Mouse (Mus musculus) gastrocnemius, postnatal 14 days (tissue): Measurements from ENCODE around the gene Tbxa2r. TPM values are rescaled to one million over a fixed set of nuclear protein-coding genes. Genes with fewer than 3 reads are reported as not detected.

ENCODE experiments used
- DNase-seq: peaks from one replicate; pipeline ENCODE4 v3.0.0; 2021; ENCODE audit warnings: mixed read lengths
- intact Hi-C: fragments of 180-260 bp; cut with DNase I; formaldehyde crosslinking; loops from one replicate; pipeline ENCODE4 v1.15.1; 2025; ENCODE audit warnings: low total_unique reads
- total RNA-seq, 2 experiments: library from RNA; stranded (reverse); gene quantifications; 2 replicates each; pipeline ENCODE4 v1.2.3; 2021

The Tbxa2r gene
- total RNA-seq, 2 experiments from 2014 or later: 1.5 to 2.2 TPM

DNA sequence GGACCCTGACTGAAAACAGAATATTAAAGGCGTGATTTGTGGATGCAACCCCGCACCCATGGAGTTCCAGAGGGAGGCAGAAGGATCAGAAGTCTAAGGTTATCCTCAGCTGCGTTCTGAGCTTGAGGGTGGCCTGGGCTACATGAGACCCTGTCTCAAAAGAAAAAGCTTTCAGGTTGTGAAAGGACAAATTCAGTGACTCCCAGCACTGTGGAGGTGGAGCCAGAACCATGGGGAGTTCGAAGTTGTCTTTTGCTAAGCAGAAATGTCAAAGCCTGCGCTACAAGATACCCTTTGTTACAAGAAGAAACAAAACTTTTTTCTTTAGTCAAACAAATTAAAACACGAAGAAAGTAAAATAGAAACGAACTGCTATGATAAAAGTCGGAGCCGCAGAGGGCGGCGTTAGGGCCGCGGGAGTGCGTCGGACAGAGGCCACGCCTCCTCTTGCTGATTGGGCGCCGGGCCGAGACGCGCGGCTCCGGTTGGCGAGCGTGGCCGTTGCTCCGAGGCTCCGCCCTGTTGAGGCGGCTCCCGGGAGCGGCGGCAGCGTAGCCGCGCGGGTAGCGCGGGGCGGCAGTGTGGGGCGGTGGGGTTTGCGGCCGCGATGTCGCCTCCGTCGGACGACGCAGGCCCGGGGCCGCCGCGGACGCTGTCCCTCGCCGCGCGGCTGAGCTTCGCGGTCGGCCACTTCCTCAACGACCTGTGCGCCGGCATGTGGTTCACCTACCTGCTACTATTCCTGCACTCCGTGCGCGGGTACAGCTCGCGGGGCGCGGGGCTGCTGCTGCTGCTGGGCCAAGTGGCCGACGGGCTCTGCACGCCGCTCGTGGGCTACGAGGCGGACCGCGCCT is 28.7 kb downstream of the Tbxa2r start, which contains the start of gene Mfsd12:
TSS of gene Mfsd12 (plus strand) at position 501 of the 854 bp plus-strand sequence.
- intact Hi-C loops: no loop called here
- peak; percentile 94 for DNase-seq

DNA sequence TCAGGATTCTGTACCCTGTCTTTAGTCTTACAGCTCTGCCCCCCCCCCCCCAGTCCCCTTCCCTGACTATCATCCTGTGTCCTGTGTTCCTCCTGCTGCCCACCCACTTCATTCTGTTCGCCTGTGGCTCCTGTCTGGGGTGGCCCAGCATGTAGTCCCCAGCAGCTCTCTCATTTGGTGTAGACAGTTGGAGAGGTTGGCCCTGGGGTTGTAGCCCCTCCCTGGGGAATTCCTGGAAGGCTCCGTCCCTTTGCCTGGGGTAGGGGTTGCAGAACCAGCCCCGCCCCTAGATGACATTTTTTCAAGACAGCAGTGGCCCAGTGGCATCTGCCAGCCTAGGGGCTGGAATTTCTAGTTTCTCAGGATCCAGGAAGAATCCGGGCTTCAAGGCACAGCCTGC is 29.7 kb downstream of the Tbxa2r start:
- intact Hi-C loops: no loop called here
- DNase-seq: no peak

DNA sequence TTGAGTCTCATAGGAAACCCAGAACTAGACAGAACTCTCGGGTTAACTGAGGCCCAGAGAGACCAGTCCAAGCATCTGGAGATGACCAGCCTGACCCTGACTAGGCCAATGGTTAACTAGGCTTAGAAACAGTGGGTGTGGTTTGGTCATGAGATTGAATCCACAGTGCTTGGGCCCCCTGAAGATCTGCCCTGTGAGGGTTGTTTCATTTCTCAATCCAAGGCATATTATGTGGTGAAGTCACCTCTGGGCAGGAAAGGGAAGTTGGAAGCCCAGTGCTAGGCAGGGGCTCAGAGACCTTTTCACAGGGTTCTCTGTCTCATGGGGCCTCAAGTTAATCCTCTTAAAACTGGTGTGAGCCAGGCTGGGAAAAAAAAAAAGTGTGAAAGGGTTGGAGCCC is 30.3 kb downstream of the Tbxa2r start:
- no peak for DNase-seq
- intact Hi-C loops: no loop called here

DNA sequence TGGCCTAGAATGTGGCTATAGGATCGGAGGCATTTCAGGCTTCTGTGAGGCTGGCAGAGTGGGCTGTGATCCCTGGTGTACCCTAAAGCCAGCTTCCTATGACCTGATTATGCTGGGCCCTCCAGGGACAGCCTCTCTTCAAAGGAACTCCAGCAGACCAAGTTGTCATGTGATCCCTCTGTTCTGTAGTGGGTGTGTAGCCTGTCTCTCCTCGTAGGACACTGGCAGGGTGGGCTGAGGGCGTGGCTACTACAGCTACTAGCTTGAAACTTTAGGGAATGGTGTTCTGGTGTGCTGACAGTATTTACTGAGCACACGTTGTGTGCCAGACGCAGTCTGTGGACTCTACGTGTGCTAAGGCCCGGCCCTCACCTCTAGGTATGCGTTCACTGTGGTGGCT is 32.2 kb downstream of the Tbxa2r start:
- intact Hi-C loops: no loop called here
- no peak for DNase-seq

DNA sequence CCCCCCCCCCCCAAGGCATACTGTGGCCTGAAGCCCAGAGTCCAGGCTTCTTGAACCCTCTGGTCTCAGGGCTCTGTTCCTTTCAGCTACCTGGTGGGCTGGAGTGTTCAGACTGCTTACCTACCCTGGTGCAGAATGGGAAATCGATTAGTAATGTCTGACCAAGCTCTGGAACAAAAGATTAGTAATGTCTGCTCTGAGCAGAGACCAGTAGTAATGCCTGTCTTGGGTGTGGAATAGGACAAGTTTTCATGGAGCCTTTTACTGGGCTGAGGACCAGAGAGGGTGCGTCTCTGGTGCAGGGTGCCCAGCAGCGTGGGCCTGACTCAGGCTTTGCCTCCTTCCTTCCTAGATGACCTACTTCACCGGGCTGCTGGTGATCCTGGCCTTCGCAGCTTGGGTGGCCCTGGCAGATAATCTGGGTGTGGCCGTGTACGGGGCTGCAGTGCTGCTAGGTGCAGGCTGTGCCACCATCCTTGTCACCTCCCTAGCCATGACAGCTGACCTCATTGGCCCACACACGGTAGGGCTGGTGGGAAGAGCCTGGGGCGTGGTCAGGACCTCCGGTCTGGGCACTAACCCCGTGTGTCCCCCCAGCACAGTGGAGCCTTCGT is 33.9 kb downstream of the Tbxa2r start:
- DNase-seq: no peak
- intact Hi-C loops: no loop called here

DNA sequence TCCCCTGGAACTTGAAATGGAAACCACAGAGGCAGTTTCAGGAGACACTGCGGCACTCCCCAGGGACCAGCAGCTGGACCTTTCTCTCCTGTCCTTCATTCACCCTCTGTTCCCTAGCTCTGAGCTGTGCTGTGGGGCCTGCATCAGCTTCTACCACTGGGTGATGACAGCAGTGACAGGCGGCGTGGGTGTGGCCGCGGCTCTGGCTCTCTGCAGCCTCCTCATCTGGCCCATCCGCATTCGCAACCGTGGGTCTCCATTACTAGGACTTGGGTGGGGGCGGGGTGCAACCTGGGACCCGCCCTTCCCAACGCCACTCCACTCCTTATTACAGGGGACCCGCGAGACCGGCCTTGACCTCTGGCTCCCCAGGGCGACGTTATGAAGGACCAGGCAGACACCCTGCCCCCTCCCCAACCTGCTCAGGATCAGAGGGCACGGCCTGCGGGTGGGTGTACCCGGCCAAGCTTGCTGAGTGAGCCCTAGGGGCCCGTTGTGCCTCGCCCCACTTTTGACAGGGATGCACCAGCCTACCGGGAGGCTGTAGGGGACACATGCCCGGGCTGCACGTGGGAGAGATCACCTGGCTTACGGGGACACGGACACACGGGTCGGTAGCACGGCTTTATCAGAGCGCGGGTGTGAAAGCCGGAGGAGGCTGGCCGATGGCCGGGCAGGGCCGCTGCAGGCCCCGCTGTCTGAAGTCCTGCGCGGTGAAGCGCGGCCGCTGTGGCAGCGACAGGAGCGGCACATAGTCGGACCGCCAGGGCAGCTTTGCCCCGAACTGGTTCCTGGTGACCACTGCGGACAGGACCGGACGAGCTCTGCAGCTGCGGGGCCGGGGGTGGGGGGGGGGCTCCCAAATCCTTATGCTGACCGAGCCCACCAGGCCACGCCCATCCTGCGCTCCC is 35.2 kb downstream of the Tbxa2r start:
- DNase-seq: no peak
- intact Hi-C loops: no loop called here

DNA sequence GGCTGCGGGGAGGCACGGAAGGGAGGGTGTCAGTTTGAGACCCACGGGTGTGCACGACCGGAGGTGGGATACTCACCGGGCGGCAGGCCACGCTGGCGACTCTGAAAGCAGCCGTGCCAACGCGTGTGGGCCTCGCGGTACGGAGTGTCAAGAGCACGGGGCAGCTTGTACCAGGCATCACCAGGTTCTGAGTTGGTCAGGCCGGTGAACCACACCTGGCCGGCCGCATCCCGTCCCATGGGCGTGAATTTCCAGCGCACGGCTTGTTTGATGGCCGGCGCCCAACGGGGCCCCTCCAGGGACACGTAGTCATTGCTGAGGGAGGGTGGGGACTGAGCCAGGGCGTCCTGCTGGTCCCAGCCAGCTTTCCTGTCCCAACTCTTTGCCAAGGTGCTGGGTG is 36.1 kb downstream of the Tbxa2r start:
- intact Hi-C loops: no loop called here
- peak; percentile 50 for DNase-seq

DNA sequence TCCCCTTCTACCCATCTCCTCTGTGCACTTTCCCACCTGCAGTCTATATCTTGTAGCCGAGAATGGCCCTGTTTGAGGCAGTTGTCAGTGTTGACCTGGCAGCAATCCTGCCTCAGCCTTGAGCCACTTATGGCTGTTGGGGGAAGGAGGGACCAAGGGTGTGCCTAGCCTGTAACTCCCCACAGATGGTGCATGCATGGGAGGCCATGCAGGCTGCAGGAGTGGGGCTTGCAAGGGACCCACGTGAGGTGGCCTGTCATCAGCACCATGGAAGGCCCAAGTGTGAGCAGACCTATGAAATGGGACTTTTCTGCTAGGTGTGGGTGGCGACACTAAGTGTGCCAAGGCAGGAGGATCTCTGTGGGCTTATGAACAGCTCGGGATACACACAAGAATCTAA is 36.5 kb downstream of the Tbxa2r start:
- no peak for DNase-seq
- intact Hi-C loops: no loop called here

DNA sequence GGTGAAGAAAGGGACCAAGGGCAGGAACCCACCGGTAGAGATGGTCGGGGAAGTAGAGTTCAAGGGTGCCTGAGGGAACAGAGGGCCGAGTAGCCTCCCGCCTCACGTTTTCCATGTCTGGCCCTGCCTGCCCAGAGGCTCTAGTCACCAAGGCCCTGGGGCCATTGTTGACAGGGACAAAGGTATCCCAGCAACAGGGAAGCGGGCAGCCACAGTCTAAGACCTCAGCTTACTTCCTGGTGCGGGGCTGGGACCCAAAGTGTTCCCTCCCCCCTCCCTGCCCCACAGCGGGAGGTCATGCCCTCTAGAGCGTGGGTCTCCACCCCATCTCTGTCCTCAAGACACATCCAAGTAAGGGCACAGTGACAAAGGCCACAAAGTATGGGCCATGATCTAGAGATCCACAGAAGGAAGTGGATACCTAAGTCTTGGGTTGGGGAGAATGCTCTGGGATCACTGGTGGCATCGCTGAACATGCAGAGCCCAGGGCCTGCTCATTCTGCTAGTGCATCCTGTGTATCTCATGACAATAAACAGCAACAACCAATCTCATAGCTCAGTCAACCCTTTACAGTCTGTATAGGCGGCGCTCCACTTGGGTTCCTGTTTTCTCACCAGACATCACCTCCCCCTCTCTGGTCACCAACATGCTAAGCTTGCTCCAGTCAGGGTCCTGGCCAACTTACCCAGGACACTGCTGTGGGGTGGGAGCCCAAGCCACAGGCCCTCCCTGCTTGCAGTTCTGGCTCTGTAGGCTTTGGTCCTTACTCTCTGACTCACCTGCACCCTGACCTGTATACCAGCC is 37.3 kb downstream of the Tbxa2r start, which contains the start of gene 4930404N11Rik:
TSS of gene 4930404N11Rik (minus strand) at position 145 of the 805 bp plus-strand sequence.
- intact Hi-C loops: no loop called here
- DNase-seq: no peak

DNA sequence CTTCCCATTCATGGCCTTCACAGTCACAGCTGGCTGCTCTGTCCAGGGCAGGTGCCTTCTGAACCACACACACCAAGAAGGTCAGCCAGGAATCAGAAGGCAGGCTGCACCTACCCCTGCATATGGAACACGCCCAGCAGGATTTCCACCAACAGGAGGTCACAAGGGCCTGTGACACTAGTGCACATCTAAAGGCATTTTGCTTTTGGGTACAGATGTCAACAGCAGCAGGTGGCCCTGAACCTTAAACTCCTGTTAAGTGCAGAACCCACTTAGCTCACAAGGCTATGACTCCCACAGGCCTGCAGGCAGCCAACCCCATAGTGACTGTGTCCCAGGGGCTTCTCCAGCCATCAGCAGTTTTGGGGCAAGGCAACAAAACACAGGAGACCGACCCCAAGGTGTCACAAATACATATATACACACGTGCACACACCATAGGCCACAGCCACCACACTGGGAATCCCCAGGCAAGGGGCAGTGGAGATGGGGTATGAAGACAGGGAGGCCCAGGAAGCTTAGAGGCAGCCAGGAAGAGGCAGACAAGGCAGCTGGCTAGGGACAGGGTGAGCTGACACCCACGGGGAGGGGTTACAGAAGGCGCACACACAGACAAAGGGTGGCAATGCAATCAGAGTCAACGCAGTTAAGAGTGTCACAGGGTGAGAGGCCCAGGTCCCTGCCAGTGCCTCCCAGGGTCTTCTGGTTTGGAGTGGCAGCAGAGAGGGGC is 38.1 kb downstream of the Tbxa2r start:
- intact Hi-C loops: no loop called here
- DNase-seq: no peak

DNA sequence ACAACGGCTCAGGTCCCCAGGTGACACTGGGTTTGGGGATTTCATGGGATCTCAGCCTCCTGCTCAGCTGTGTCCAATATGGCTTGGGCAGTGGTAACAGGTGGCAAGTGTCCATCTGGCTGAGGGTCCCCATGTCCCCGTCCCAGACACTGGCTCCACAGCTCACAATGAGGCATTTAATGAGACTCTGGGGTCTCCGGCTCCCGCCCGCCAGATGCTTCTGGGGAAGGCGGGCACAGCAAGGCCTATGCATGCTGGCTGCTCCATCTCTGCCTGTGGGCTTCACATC is 38.6 kb downstream of the Tbxa2r start:
- intact Hi-C loops: no loop called here
- no peak for DNase-seq

DNA sequence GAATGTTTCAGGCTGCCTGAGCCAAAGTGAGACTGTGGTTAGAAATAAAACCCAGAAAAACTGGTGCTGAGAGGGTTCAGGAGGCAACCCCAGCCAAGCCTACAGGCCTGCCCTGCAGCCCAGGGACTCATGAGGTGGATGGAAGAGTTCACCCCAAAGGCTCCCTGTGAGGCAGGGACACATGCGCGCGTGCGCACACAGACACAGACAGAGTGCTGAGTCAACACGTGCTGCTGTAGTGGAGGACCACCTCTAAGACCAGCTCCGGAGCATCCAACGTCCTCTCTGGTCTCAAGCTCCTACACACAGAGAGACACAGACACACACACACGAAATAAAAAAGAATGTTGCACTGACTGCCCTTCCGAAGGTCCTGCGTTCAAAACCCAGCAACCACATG is 46.8 kb downstream of the Tbxa2r start:
- no peak for DNase-seq
- intact Hi-C loops: no loop called here

DNA sequence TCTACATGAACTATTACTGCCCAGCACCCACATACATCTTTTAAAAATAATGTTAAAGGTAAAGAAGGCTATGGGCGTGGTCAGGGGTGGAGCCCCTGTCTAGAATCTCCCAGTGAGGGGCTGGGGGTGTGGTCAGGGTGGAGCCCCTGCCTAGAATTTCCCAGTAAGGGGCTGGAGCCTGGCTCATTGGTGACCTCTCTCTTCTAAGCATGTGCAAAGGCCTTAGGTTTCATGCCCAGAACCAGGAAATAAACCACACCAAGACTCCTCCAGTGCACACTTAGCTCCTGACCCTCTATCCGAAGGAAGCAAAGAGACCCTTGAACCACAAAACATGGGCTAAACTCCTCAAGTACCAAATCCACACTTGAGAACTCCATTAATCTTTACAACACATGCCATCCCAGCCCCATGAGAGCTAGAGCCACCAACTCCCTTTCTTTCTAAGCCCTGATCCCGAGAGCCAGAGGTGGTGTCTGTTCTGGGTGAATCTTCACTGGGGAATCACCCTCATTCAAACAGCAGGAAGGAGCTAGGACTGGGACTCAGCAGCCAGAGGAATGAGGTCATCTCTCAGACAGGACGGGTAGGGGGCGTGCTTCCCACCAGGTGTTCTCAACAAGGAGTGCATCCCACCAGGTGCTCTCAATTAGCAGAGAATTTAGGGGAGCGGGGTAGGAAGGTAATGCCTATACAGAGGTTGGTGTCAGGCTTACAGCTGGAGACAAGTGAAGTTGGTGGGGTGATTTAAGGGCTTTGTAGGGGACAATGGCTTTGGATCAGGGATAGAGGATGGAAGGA is 48.2 kb downstream of the Tbxa2r start:
- DNase-seq: no peak
- intact Hi-C loops: no loop called here

DNA sequence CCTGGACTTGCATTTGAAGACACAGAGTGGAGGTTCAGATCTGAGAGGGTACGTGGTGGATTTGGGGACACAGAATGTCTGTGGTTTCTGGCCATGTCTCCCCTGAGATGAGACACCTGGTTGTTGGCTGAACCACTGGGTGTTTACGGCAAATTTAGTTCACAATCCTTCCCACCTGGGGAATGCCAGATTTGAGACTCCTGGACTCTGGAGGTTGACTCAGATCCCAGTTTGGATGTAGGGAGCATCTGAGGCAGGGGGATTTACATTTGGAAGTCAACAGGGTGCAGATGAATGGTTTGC is 48.8 kb downstream of the Tbxa2r start:
- DNase-seq: no peak
- intact Hi-C loops: no loop called here

DNA sequence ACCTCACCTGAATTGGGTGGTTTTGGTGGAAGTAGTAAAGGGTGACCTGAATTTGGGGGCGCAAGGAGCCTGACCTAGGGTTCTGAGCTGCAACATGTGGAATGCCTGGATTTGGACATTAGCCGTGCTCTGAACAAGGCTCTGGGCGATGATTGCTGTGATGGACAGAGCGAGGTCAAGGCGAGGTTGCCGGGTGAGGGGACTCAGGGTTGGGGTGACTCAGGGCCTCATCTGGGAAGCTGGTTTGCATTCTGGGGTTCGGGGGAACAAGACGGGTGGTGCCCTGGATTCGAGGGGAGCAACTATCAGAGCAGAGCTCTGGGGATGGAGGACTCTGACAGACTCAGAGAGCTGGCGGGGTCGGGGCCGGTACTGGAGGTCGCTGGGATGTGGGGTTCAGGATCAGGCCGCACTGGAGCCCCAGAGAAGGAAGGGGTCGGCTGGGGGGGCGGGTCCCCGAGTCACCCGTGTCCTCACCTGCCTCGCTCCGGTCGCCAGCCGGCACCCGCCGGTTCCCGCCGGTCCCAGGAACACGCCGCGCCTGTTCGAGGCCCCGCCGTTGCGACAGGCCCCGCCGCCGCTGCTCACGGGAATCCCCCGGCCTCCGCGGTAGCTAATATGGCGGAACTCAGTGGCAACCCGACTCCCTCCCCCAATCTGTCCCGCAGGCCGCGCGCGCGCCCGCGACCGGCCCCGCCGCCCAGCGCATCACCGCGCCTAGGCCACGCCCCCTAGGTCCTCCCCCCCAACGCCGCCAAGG is 49.4 kb downstream of the Tbxa2r start, which contains the start of gene Fzr1:
TSS of gene Fzr1 (minus strand) at position 724 of the 760 bp plus-strand sequence.
- no peak for DNase-seq
- intact Hi-C loops: no loop called here

DNA sequence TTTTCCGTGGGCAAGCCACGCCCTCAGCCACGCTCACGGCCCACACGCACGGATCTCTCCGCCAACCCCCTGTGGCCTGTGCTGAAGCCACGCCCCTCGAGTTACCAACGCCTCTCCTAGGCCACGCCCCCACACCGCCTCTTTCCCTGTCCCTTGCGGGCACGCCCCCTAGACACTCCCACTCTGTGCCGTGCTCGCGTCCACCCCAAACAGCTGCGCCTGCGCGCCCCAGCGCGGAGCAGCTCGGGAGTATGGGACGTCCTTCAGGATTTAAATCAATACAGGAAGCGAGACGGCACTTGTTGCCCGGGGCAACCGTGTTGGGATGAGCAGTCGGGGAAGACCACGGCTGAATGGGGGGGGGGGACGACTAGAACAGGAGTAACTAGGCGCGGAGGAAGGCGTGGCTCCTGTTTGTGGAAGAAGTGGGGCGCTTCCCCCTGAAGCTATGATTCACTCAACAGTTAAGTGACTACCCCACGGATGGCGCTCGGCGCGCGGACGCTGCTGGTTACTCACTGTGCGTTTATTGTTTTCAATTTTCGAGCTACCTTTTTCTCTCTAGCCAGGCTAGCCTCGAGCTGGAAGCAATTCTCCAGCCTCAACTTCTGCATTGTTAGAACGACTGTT is 50.1 kb downstream of the Tbxa2r start:
- DNase-seq: peak; percentile 100
- intact Hi-C loops: no loop called here

DNA sequence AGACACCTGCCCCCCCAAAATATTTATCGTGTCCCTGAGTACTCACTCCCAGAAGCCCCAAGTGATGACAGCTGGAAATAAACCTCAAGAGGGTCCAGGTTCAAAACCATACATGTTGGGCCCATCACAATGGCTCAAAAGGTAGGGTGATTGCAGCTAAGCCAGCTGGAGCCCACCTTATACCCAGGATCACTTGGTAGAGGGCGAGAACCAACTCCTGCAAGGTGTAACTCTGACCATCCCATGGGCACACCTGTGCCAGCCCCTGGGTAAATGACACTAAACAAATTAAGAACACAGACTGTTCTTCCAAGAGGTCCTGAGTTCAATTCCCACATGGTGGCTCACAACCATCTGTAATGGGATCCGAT is 50.6 kb downstream of the Tbxa2r start:
- DNase-seq: no peak
- intact Hi-C loops: no loop called here
